Mouse (Mus musculus) CH12F3 (cell line): ENCODE results near the gene Mybpc1.
"Not testable (repeated sequence)": the region's sequence is repeated elsewhere in the genome, so short reads cannot be mapped to it uniquely, and the experiment has no call there.

Experiments used
- in situ Hi-C: fragments of 300-500 bp; cut with MboI; formaldehyde crosslinking; loops from 2 replicates; pipeline ENCODE4 v1.14.3; 2020; ENCODE audit warnings: low sequenced_read_pairs

Gene Mybpc1

GRCm38 (mm10) chr10:88496864-88497564, 107.9 kb downstream of the Mybpc1 start:
- in situ Hi-C loops, result no loop called here

GRCm38 (mm10) chr10:88494959-88495587, 109.9 kb downstream of the Mybpc1 start:
- in situ Hi-C loops, result no loop called here

DNA sequence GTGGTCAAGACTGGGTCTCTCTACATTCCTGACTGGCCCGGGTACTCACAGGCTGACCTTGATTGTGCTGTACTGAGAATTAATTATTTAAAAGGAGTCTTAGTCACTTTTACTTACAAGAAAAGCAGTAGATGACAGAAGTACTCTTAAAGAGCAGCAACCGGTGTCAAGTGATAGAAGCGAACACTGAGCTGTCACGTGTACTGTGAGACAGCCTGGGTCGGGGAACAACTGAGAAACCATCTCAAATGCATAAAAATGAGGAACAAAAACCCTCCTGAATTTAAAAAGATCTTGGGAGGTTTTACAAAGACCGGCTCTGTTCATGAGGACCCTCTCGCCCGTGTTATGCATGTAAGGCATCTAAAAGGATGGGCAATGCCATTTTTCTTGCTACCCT, 112.3 kb downstream of the Mybpc1 start:
- in situ Hi-C loops, result no loop called here

- in situ Hi-C loops, result no loop called here
Measured at GRCm38 (mm10) chr10:88491632-88492031, 113.3 kb downstream of the Mybpc1 start.

DNA sequence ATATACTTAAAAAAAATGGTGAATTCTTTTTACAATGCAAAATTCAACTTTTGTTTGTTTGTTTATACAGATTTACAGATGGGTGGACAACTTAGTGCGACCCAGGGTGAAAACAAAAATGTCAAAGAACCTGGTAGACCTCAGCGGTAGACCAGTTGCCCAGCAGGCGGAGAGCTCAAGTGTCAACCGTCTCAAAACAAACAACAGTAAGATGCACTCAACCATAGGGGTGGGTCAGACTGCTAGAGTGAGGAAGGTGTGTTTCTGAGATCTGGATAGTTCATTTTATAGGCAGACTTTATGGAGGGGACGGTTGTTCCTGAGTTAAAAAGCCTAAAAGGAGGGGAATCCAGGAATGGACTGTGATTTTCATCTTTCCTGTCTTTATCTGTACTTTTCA, 116.3 kb downstream of the Mybpc1 start:
- in situ Hi-C loops, result no loop called here

- in situ Hi-C loops, result not testable (repeated sequence)
Measured at GRCm38 (mm10) chr10:88482866-88483265, 122.1 kb downstream of the Mybpc1 start.
